Mouse (Mus musculus): ENCODE results near the gene Dclk2.
A peak's percentile ranks its signal among the peaks of the same experiment; 100 is the strongest.

The Dclk2 gene

DNA sequence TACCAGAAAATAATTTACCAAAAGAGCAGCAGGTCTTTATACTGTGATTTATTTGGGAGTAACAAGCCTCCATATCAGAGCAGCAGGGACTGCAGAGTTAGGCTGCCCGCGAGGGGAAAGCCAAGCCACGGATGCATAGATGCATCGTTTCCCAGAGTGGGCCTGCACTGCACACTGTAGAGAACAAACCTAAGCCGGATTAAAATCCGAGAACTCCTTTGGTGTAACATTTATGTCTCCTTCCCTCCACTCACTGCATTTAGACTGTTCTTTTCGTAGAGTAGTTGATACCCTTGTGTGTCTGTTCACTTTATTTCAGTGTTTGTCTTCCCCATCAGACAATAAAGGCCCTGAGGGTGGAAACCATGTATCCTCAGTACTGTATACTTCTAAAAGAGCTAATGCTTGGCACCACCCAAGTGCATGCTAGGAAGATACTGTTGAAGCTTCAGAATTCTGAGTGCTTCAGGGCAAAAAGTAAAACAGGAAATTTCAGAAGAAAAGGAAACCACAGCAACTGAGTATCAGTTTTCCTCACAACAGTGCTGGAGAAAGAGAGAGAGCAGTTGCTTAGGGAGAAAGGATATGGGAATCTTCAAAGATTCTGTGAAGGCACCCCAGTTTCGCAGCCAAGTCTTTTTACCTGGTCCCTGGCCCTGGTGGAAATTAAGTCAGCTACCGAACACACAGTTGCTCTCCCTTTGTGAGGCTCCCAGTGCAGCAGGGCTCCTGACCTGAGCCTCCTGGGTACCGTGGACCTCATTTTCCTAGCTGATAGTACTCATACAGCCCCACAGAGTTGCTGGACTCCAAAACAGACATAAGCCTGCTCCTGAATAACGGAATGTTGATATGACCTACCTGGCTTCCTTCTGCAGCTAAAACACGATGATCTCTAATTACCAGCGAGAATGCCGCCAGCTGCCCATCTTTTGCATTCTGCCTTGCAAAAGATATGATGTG, 165.8 kb downstream of the Dclk2 start:
- peak; percentile 50 for DNase-seq

DNA sequence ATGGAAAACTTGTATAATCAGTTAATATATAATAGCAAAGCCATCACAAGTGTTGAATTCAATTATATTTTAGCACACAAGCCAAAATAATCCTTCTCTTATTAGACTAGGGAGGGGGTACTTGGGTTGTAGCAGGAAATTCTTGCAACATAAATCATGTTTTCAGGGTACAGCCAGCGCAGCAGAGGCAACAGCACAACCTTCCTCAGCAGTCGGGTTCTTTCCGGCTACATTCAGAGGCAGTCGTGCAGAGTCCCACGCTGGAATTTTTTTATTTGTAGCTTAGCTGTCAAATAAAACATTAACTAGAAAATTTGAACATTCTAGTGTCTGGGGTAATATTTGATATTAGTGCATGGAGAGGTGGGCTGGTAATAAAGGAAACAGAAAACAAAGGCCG, 166.5 kb downstream of the Dclk2 start:
- DNase-seq = no peak

GRCm38 (mm10) chr3:86750652-86751051, 170.0 kb downstream of the Dclk2 start:
- DNase-seq = peak; percentile 71

GRCm38 (mm10) chr3:86745769-86746512, 174.7 kb downstream of the Dclk2 start:
- DNase-seq = peak; percentile 59

- no peak for DNase-seq
These were observed 175.3 kb downstream of the Dclk2 start for GRCm38 (mm10) chr3:86745348-86745747.

GRCm38 (mm10) chr3:86739745-86740144, 180.9 kb downstream of the Dclk2 start:
- DNase-seq = peak; percentile 44

DNA sequence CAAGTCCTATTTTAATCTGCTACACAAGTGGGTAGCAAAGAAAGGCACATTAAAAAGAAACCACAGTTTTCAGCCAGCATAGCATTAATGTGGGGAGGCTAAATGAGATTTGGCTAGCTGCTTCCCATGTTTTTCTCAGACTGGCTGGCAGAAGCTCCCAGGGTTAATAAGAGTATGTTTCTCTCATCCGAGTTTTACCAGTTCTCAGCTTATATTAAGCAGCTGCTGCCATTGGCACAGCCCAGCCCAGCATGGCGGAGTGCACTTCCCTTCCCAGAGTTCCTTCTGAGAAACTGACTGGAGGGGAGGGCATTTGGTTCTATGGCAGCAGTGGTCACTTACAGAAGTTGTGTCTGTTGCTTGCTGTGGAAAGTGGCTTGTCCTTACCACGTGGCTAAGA, 181.8 kb downstream of the Dclk2 start:
- DNase-seq = no peak

Data from retina, postnatal 1 day (tissue).